Mouse (Mus musculus): Measurements from ENCODE around the gene Fcgr4. TPM values are rescaled to one million over a fixed set of nuclear protein-coding genes. Genes with fewer than 3 reads are reported as not detected.

Gene Fcgr4
- 5.1 TPM for polyA plus RNA-seq (2014; fragmentation: Illumina TruSeq; extraction: RNeasy Lipid Tissue Mini Kit (QIAGEN cat#74804); ENCODE audit: low read depth, low replicate concordance)

GRCm38 (mm10) chr1:171018737-171019136 is at the start of gene Fcgr4:
TSS of gene Fcgr4 (plus strand) at chr1:171018920.

GRCm38 (mm10) chr1:170976447-170976846 is 42.3 kb upstream of the Fcgr4 start, which contains the start of gene Fcgr2b:
TSS of gene Fcgr2b (minus strand) at chr1:170976547.

DNA sequence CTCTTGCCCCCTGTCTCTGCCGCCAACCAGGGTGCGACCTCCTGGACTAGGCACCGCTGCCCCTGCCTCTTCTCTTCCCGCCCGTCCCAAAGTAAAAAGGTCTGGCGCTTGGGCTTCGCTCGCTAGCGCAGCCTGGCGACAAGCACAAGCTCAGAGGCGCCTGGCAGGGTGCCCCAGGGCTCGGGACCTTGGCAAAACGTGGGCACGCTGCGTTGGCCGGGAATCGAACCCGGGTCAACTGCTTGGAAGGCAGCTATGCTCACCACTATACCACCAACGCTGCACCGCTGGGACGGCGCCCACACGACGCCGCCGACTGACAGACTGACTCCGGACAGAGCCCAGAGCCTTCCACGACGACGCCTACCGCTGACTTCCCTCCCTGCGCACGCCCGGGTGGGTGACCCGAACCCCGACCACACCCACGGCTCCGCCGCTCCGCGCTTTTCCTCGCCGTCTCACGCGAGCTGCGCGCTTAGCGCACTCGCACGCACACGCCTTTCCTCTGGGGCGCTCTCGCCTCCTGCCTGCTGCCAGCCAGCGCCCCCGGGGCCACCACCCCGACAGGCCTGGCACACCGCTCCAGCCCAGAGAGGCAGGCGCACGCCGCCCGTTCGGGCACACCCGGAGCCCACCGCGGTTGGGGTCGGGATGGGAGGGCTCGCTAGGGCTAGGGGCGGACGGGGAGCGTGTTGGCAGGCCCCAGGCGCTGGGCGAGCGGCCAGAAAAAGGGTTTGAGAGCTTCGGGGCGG is 45.9 kb downstream of the Fcgr4 start, which contains the start of gene Fcgr3:
Gene Fcgr3, minus strand, starts transcription at position 445 of the 752 bp plus-strand sequence.

Other genes starting within 250 kb of the Fcgr4 start
- gene Atf6, start 151.1 kb upstream of the Fcgr4 start, polyA plus RNA-seq (2014; fragmentation: Illumina TruSeq; extraction: RNeasy Lipid Tissue Mini Kit (QIAGEN cat#74804); ENCODE audit: low read depth, low replicate concordance) = 58.3 TPM
- 1.1 TPM for gene Gm26620, start 133.9 kb upstream of the Fcgr4 start, polyA plus RNA-seq (2014; fragmentation: Illumina TruSeq; extraction: RNeasy Lipid Tissue Mini Kit (QIAGEN cat#74804); ENCODE audit: low read depth, low replicate concordance)
- 19.6 TPM for gene Dusp12, start 133.4 kb upstream of the Fcgr4 start, polyA plus RNA-seq (2014; fragmentation: Illumina TruSeq; extraction: RNeasy Lipid Tissue Mini Kit (QIAGEN cat#74804); ENCODE audit: low read depth, low replicate concordance)
- gene Fcrlb, start 106.0 kb upstream of the Fcgr4 start, polyA plus RNA-seq (2014; fragmentation: Illumina TruSeq; extraction: RNeasy Lipid Tissue Mini Kit (QIAGEN cat#74804); ENCODE audit: low read depth, low replicate concordance) = not detected
- not detected for gene Fcrla, start 91.3 kb upstream of the Fcgr4 start, polyA plus RNA-seq (2014; fragmentation: Illumina TruSeq; extraction: RNeasy Lipid Tissue Mini Kit (QIAGEN cat#74804); ENCODE audit: low read depth, low replicate concordance)
- gene Fcgr2b, start 42.4 kb upstream of the Fcgr4 start, polyA plus RNA-seq (2014; fragmentation: Illumina TruSeq; extraction: RNeasy Lipid Tissue Mini Kit (QIAGEN cat#74804); ENCODE audit: low read depth, low replicate concordance) = 20.8 TPM
- 16.6 TPM for gene Fcgr3, start 46.0 kb downstream of the Fcgr4 start, polyA plus RNA-seq (2014; fragmentation: Illumina TruSeq; extraction: RNeasy Lipid Tissue Mini Kit (QIAGEN cat#74804); ENCODE audit: low read depth, low replicate concordance)
- gene Cfap126, start 95.0 kb downstream of the Fcgr4 start, polyA plus RNA-seq (2014; fragmentation: Illumina TruSeq; extraction: RNeasy Lipid Tissue Mini Kit (QIAGEN cat#74804); ENCODE audit: low read depth, low replicate concordance) = 2.4 TPM
- gene Sdhc, start 131.7 kb downstream of the Fcgr4 start, polyA plus RNA-seq (2014; fragmentation: Illumina TruSeq; extraction: RNeasy Lipid Tissue Mini Kit (QIAGEN cat#74804); ENCODE audit: low read depth, low replicate concordance) = 38.8 TPM
- 0.41 TPM for gene Mpz, start 131.8 kb downstream of the Fcgr4 start, polyA plus RNA-seq (2014; fragmentation: Illumina TruSeq; extraction: RNeasy Lipid Tissue Mini Kit (QIAGEN cat#74804); ENCODE audit: low read depth, low replicate concordance)
- gene Pcp4l1, start 177.3 kb downstream of the Fcgr4 start, polyA plus RNA-seq (2014; fragmentation: Illumina TruSeq; extraction: RNeasy Lipid Tissue Mini Kit (QIAGEN cat#74804); ENCODE audit: low read depth, low replicate concordance) = 23.7 TPM
- not detected for gene Nr1i3, start 195.1 kb downstream of the Fcgr4 start, polyA plus RNA-seq (2014; fragmentation: Illumina TruSeq; extraction: RNeasy Lipid Tissue Mini Kit (QIAGEN cat#74804); ENCODE audit: low read depth, low replicate concordance)
- 6.5 TPM for gene Tomm40l, start 203.6 kb downstream of the Fcgr4 start, polyA plus RNA-seq (2014; fragmentation: Illumina TruSeq; extraction: RNeasy Lipid Tissue Mini Kit (QIAGEN cat#74804); ENCODE audit: low read depth, low replicate concordance)
- gene Apoa2, start 206.1 kb downstream of the Fcgr4 start, polyA plus RNA-seq (2014; fragmentation: Illumina TruSeq; extraction: RNeasy Lipid Tissue Mini Kit (QIAGEN cat#74804); ENCODE audit: low read depth, low replicate concordance) = not detected
- 32.5 TPM for gene Fcer1g, start 215.4 kb downstream of the Fcgr4 start, polyA plus RNA-seq (2014; fragmentation: Illumina TruSeq; extraction: RNeasy Lipid Tissue Mini Kit (QIAGEN cat#74804); ENCODE audit: low read depth, low replicate concordance)
- 1.7 TPM for gene Adamts4, start 231.5 kb downstream of the Fcgr4 start, polyA plus RNA-seq (2014; fragmentation: Illumina TruSeq; extraction: RNeasy Lipid Tissue Mini Kit (QIAGEN cat#74804); ENCODE audit: low read depth, low replicate concordance)
- gene Ndufs2, start 232.5 kb downstream of the Fcgr4 start, polyA plus RNA-seq (2014; fragmentation: Illumina TruSeq; extraction: RNeasy Lipid Tissue Mini Kit (QIAGEN cat#74804); ENCODE audit: low read depth, low replicate concordance) = 150 TPM